Mouse (Mus musculus): Measurements from ENCODE around the gene Fastkd5.

- TF ChIP-seq CTCF (IDR thresholded peaks at IDR 0.05; ENCODE audit: low read depth, low read length) (no peak), POLR2A (IDR thresholded peaks at IDR 0.05; ENCODE audit: extremely low read depth, insufficient read depth, low read length) (no peak)
Measured at GRCm38 (mm10) chr2:130589761-130590160, 40.1 kb downstream of the Fastkd5 start.

Measured in liver, adult 2 months (tissue).